Mouse (Mus musculus) liver, embryonic 14.5 days (tissue): Measurements from ENCODE around the gene Nxpe4.

Experiments used
- CTCF ChIP-seq: IDR thresholded peaks from 2 replicates; pipeline ENCODE4 v1.5.1; 2016; ENCODE audit warnings: antibody characterized with exemption, low read depth, control low read depth
- EP300 ChIP-seq: IDR thresholded peaks from 2 replicates; pipeline ENCODE4 v1.6.1; 2016; ENCODE audit warnings: antibody characterized with exemption, low read depth

DNA sequence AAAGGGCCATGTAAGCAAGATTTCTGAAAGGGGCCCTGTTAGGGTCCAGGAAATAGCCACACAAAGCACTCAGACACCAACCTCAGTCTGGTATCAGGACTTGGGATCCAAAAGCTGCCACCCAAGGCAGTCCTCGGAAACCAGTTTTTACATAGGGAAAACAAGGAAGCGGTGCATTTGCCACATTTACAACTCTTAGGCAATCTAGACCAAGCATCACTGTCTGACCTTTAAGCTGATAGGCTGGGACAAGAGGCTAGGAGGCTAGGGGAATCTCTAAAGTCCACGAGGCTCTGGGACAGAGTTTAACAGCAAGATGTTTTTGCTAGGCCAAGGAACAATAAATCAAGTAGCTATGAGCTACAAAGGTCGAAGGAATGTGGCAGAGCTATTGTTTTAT, 226.6 kb downstream of the Nxpe4 start:
- no peak for TF ChIP-seq CTCF
- TF ChIP-seq EP300 = no peak
